In genomic region chr6:52234428-52235140, GRCm38 (mm10) we compare ENCODE assay signal across 10 mouse cellular contexts. TPM values are rescaled to one million over a fixed set of nuclear protein-coding genes. Genes with fewer than 3 reads are reported as not detected.
DNase-seq lines count a peak whose midpoint lies in the region; ATAC-seq lines count a peak whose summit lies in the region.
"Had no signal": no experiment of that assay in that cellular context is flagged by ENCODE, and none has a peak within 500 bp of the region (broad histone marks: within the 10 kb centered on the region; RNA-seq: fewer than 3 reads in every experiment).

No protein-coding gene starts in this region.

- H3K36me3 ChIP-seq in neural tube, embryonic 11.5 days (ENCODE audit: control insufficient read depth, insufficient read depth, low read length): no peaks in the 10 kb centered on the region
- no peaks in the 10 kb centered on the region for H3K36me3 ChIP-seq in hindbrain, embryonic 11.5 days (ENCODE audit: control insufficient read depth, insufficient read depth, low read length)

- H3K4me2 ChIP-seq in neural tube, embryonic 11.5 days (ENCODE audit: low read depth): peak overlapping the region; percentile 57
- H3K4me2 ChIP-seq in hindbrain, embryonic 11.5 days (replicated peaks; ENCODE audit: low read depth, low read length): no peak overlapping the region
- H3K4me2 ChIP-seq: midbrain, embryonic 11.5 days had no signal

- WGBS in neural tube, embryonic 11.5 days: 1% methylated on average over 62 of the region's 68 CpGs
- under 1% methylated on average over 51 of the region's 68 CpGs for WGBS in hindbrain, embryonic 11.5 days

- no peak for DNase-seq in neural tube, embryonic 11.5 days (ENCODE audit: low spot score)
- no peak for DNase-seq in neural tube, embryonic 10.5 days (ENCODE audit: extremely low spot score, low spot score)
- DNase-seq in forelimb bud, embryonic 11.5 days (ENCODE audit: low read depth, low spot score): peak; percentile 86
- peak; percentile 90 for DNase-seq in kidney, postnatal 14 days
- peak; percentile 80 for DNase-seq in urinary bladder, postnatal 14 days (ENCODE audit: low spot score)
- no peak for DNase-seq in spleen, postnatal 4 days (ENCODE audit: low spot score in 2 of 2)
- DNase-seq in hindbrain, embryonic 11.5 days (ENCODE audit: low spot score): no peak
- DNase-seq: cerebellum, adult 9-11 months; right cerebral cortex, postnatal 4 days had no signal

- H3K9me3 ChIP-seq in neural tube, embryonic 11.5 days (ENCODE audit: control insufficient read depth, low read length): no peaks in the 10 kb centered on the region
- H3K9me3 ChIP-seq in hindbrain, embryonic 11.5 days (ENCODE audit: control insufficient read depth, low read length): no peaks in the 10 kb centered on the region

- H3K4me3 ChIP-seq in neural tube, embryonic 11.5 days (ENCODE audit: low read depth, low read length): peak overlapping the region; percentile 65
- no peak overlapping the region for H3K4me3 ChIP-seq in hindbrain, embryonic 11.5 days (ENCODE audit: low read depth, low read length)

- peaks cover 66% of the 10 kb centered on the region for H3K27me3 ChIP-seq in neural tube, embryonic 11.5 days (ENCODE audit: control insufficient read depth, insufficient read depth, low read length)
- peaks cover 89% of the 10 kb centered on the region for H3K27me3 ChIP-seq in hindbrain, embryonic 11.5 days (ENCODE audit: control insufficient read depth, insufficient read depth, low read length)

- H3K4me1 ChIP-seq in neural tube, embryonic 11.5 days (ENCODE audit: control insufficient read depth, insufficient read depth, low read length): no peaks in the 10 kb centered on the region; the same call in 1 of the 2 replicates
- H3K4me1 ChIP-seq in hindbrain, embryonic 11.5 days (replicated peaks; ENCODE audit: control insufficient read depth, insufficient read depth, low read length): 0 out of 2 replicates have a peak, but pooled peaks cover 3% of the 10 kb centered on the region

- peak; percentile 17 for ATAC-seq in neural tube, embryonic 11.5 days (ENCODE audit: insufficient read depth, low FRiP score, low TSS enrichment)
- ATAC-seq in hindbrain, embryonic 11.5 days (ENCODE audit: low FRiP score): no peak

- H3K9ac ChIP-seq in neural tube, embryonic 11.5 days (ENCODE audit: low read length): peak overlapping the region; percentile 94
- H3K9ac ChIP-seq in hindbrain, embryonic 11.5 days (ENCODE audit: low read depth, low read length): no peak overlapping the region

- H3K27ac ChIP-seq in neural tube, embryonic 11.5 days (ENCODE audit: low read depth, low read length): peak overlapping the region; percentile 91
- H3K27ac ChIP-seq in hindbrain, embryonic 11.5 days (ENCODE audit: low read depth, low read length): no peak overlapping the region

RNA-seq across cellular contexts. Expression of gene Hoxa9, which starts 3.7 kb away (rescaled TPM):
- polyA plus RNA-seq in neural tube, embryonic 11.5 days (2014; fragmentation: Nextera tagmentation; extraction: Ambion mirVana): 98.8 and 105 TPM in 2 replicates
- polyA plus RNA-seq in hindbrain, embryonic 11.5 days (2014; fragmentation: Nextera tagmentation; extraction: Ambion mirVana): 0.25 and 1.1 TPM in 2 replicates
- polyA plus RNA-seq: midbrain, embryonic 11.5 days had no signal

RNA-seq across cellular contexts. Expression of gene Hoxa10, which starts 6.1 kb away (rescaled TPM):
- 70.6 and 72.8 TPM in 2 replicates for polyA plus RNA-seq in neural tube, embryonic 11.5 days (2014; fragmentation: Nextera tagmentation; extraction: Ambion mirVana)
- not detected in 2 replicates for polyA plus RNA-seq in hindbrain, embryonic 11.5 days (2014; fragmentation: Nextera tagmentation; extraction: Ambion mirVana)
- polyA plus RNA-seq: midbrain, embryonic 11.5 days had no signal

RNA-seq across cellular contexts. Expression of gene Hoxa11, which starts 11.0 kb away (rescaled TPM):
- 6.0 and 6.7 TPM in 2 replicates for polyA plus RNA-seq in neural tube, embryonic 11.5 days (2014; fragmentation: Nextera tagmentation; extraction: Ambion mirVana)
- polyA plus RNA-seq in hindbrain, embryonic 11.5 days (2014; fragmentation: Nextera tagmentation; extraction: Ambion mirVana): not detected in 2 replicates
- polyA plus RNA-seq: midbrain, embryonic 11.5 days had no signal

RNA-seq across cellular contexts. Expression of gene Hoxa7, which starts 12.9 kb away (rescaled TPM):
- polyA plus RNA-seq in neural tube, embryonic 11.5 days (2014; fragmentation: Nextera tagmentation; extraction: Ambion mirVana): 61.2 and 71.3 TPM in 2 replicates
- polyA plus RNA-seq in hindbrain, embryonic 11.5 days (2014; fragmentation: Nextera tagmentation; extraction: Ambion mirVana): 0.34 and 1.9 TPM in 2 replicates
- polyA plus RNA-seq: midbrain, embryonic 11.5 days had no signal

RNA-seq across cellular contexts. Expression of gene Gm28308, which starts 21.4 kb away (rescaled TPM):
- not detected in 2 replicates for polyA plus RNA-seq in neural tube, embryonic 11.5 days (2014; fragmentation: Nextera tagmentation; extraction: Ambion mirVana)
- polyA plus RNA-seq in hindbrain, embryonic 11.5 days (2014; fragmentation: Nextera tagmentation; extraction: Ambion mirVana): not detected in 2 replicates
- polyA plus RNA-seq: midbrain, embryonic 11.5 days had no signal

Comparison
In these comparisons a context has a peak if more than half of its experiments do, and no peak if none do; other contexts are left out.
1. DNase-seq: peak in forelimb bud, embryonic 11.5 days (single experiment), kidney, postnatal 14 days (single experiment) and urinary bladder, postnatal 14 days (single experiment); none in neural tube, embryonic 11.5 days (single experiment), neural tube, embryonic 10.5 days (single experiment), spleen, postnatal 4 days (0 of 2) and hindbrain, embryonic 11.5 days (single experiment).
2. RNA of gene Hoxa9, which starts 3.7 kb away (polyA plus RNA-seq): 98.8 to 105 TPM in neural tube, embryonic 11.5 days; 0.25 to 1.1 TPM in hindbrain, embryonic 11.5 days; every median in the first group is over 10 times any median in the second.
3. RNA of gene Hoxa10, which starts 6.1 kb away (polyA plus RNA-seq): 70.6 to 72.8 TPM in neural tube, embryonic 11.5 days; not detected in hindbrain, embryonic 11.5 days; every median in the first group is over 10 times any median in the second.